Mouse (Mus musculus): Measurements from ENCODE around the gene Lamtor3. TPM values are rescaled to one million over a fixed set of nuclear protein-coding genes. Genes with fewer than 3 reads are reported as not detected.
"Not testable (repeated sequence)": the region's sequence is repeated elsewhere in the genome, so short reads cannot be mapped to it uniquely, and the experiment has no call there.

Lamtor3 gene
- polyA plus RNA-seq, 1 experiment, result 39.1 TPM

- H3K27me3 ChIP-seq (ENCODE audit: control insufficient read depth, insufficient read depth, insufficient read length), result no peaks in the 10 kb centered on the region
- no peaks in the 10 kb centered on the region for H3K79me2 ChIP-seq (ENCODE audit: control insufficient read depth, insufficient read depth)
- H3K4me3 ChIP-seq (ENCODE audit: insufficient read depth, poor library complexity, severe bottlenecking), result no peak overlapping the region
- no peaks in the 10 kb centered on the region for H3K36me3 ChIP-seq (ENCODE audit: control insufficient read depth, insufficient read depth)
- TF ChIP-seq MYOD1 (IDR thresholded peaks at IDR 0.05; ENCODE audit: control insufficient read depth, insufficient read length, low read depth), result no peak
- no peak for TF ChIP-seq MYOG (IDR thresholded peaks at IDR 0.05; ENCODE audit: control insufficient read depth, extremely low read depth, insufficient read length)
- TF ChIP-seq USF1 (IDR thresholded peaks at IDR 0.05; ENCODE audit: low read depth), result no peak
- no peak for TF ChIP-seq CTCF (IDR thresholded peaks at IDR 0.05; ENCODE audit: control insufficient read depth, insufficient read depth, insufficient read length)
- no peak for TF ChIP-seq FOSL1 (IDR thresholded peaks at IDR 0.05; ENCODE audit: insufficient read depth, low read length, poor library complexity, severe bottlenecking)
- no peak for TF ChIP-seq CEBPB (IDR thresholded peaks at IDR 0.05; ENCODE audit: low read depth)
- TF ChIP-seq MAX (IDR thresholded peaks at IDR 0.05), result no peak
- no peak overlapping the region for H3ac ChIP-seq (ENCODE audit: control insufficient read depth, insufficient read length, low read depth)
- H3K79me3 ChIP-seq (ENCODE audit: low read depth), result no peaks in the 10 kb centered on the region
Measured at GRCm38 (mm10) chr3:137942098-137942622, 23.9 kb downstream of the Lamtor3 start.

- H3K79me3 ChIP-seq (ENCODE audit: low read depth), result no peaks in the 10 kb centered on the region
- H3K4me3 ChIP-seq (ENCODE audit: insufficient read depth, poor library complexity, severe bottlenecking), result no peak overlapping the region
- no peaks in the 10 kb centered on the region for H3K27me3 ChIP-seq (ENCODE audit: control insufficient read depth, insufficient read depth, insufficient read length)
- no peaks in the 10 kb centered on the region for H3K36me3 ChIP-seq (ENCODE audit: control insufficient read depth, insufficient read depth)
- TF ChIP-seq FOSL1 (IDR thresholded peaks at IDR 0.05; ENCODE audit: insufficient read depth, low read length, poor library complexity, severe bottlenecking) (no peak), MYOG (IDR thresholded peaks at IDR 0.05; ENCODE audit: control insufficient read depth, extremely low read depth, insufficient read length) (no peak), MAX (IDR thresholded peaks at IDR 0.05) (no peak), CTCF (IDR thresholded peaks at IDR 0.05; ENCODE audit: control insufficient read depth, insufficient read depth, insufficient read length) (no peak), CEBPB (IDR thresholded peaks at IDR 0.05; ENCODE audit: low read depth) (no peak), USF1 (IDR thresholded peaks at IDR 0.05; ENCODE audit: low read depth) (no peak), MYOD1 (IDR thresholded peaks at IDR 0.05; ENCODE audit: control insufficient read depth, insufficient read length, low read depth) (no peak)
- H3ac ChIP-seq (ENCODE audit: control insufficient read depth, insufficient read length, low read depth), result no peak overlapping the region
- H3K79me2 ChIP-seq (ENCODE audit: control insufficient read depth, insufficient read depth), result no peaks in the 10 kb centered on the region
Measured at GRCm38 (mm10) chr3:137943737-137944154, 25.4 kb downstream of the Lamtor3 start.

- Histone ChIP-seq H3K36me3 (ENCODE audit: control insufficient read depth, insufficient read depth) (no peaks in the 10 kb centered on the region), H3ac (ENCODE audit: control insufficient read depth, insufficient read length, low read depth) (no peak overlapping the region), H3K27me3 (ENCODE audit: control insufficient read depth, insufficient read depth, insufficient read length) (no peaks in the 10 kb centered on the region), H3K4me3 (ENCODE audit: insufficient read depth, poor library complexity, severe bottlenecking) (no peak overlapping the region), H3K79me3 (ENCODE audit: low read depth) (no peaks in the 10 kb centered on the region), H3K79me2 (ENCODE audit: control insufficient read depth, insufficient read depth) (no peaks in the 10 kb centered on the region)
- TF ChIP-seq MYOG (IDR thresholded peaks at IDR 0.05; ENCODE audit: control insufficient read depth, extremely low read depth, insufficient read length) (no peak), CTCF (IDR thresholded peaks at IDR 0.05; ENCODE audit: control insufficient read depth, insufficient read depth, insufficient read length) (no peak), USF1 (IDR thresholded peaks at IDR 0.05; ENCODE audit: low read depth) (no peak), FOSL1 (IDR thresholded peaks at IDR 0.05; ENCODE audit: insufficient read depth, low read length, poor library complexity, severe bottlenecking) (no peak), MYOD1 (IDR thresholded peaks at IDR 0.05; ENCODE audit: control insufficient read depth, insufficient read length, low read depth) (no peak), CEBPB (IDR thresholded peaks at IDR 0.05; ENCODE audit: low read depth) (no peak)
Measured at GRCm38 (mm10) chr3:137946827-137947226, 28.5 kb downstream of the Lamtor3 start.

- no peaks in the 10 kb centered on the region for H3K36me3 ChIP-seq (ENCODE audit: control insufficient read depth, insufficient read depth)
- H3K4me3 ChIP-seq (ENCODE audit: insufficient read depth, poor library complexity, severe bottlenecking), result no peak overlapping the region
- H3K79me2 ChIP-seq (ENCODE audit: control insufficient read depth, insufficient read depth), result no peaks in the 10 kb centered on the region
- H3ac ChIP-seq (ENCODE audit: control insufficient read depth, insufficient read length, low read depth), result no peak overlapping the region
- no peaks in the 10 kb centered on the region for H3K27me3 ChIP-seq (ENCODE audit: control insufficient read depth, insufficient read depth, insufficient read length)
- H3K79me3 ChIP-seq (ENCODE audit: low read depth), result no peaks in the 10 kb centered on the region
- TF ChIP-seq MYOD1 (IDR thresholded peaks at IDR 0.05; ENCODE audit: control insufficient read depth, insufficient read length, low read depth) (no peak), USF1 (IDR thresholded peaks at IDR 0.05; ENCODE audit: low read depth) (no peak), CTCF (IDR thresholded peaks at IDR 0.05; ENCODE audit: control insufficient read depth, insufficient read depth, insufficient read length) (no peak), CEBPB (IDR thresholded peaks at IDR 0.05; ENCODE audit: low read depth) (no peak), FOSL1 (IDR thresholded peaks at IDR 0.05; ENCODE audit: insufficient read depth, low read length, poor library complexity, severe bottlenecking) (no peak), MYOG (IDR thresholded peaks at IDR 0.05; ENCODE audit: control insufficient read depth, extremely low read depth, insufficient read length) (no peak), MAX (IDR thresholded peaks at IDR 0.05) (no peak)
Measured at GRCm38 (mm10) chr3:137947525-137947924, 29.2 kb downstream of the Lamtor3 start.

- Histone ChIP-seq H3ac (ENCODE audit: control insufficient read depth, insufficient read length, low read depth) (no peak overlapping the region), H3K79me2 (ENCODE audit: control insufficient read depth, insufficient read depth) (no peaks in the 10 kb centered on the region), H3K79me3 (ENCODE audit: low read depth) (no peaks in the 10 kb centered on the region), H3K4me3 (ENCODE audit: insufficient read depth, poor library complexity, severe bottlenecking) (no peak overlapping the region), H3K27me3 (ENCODE audit: control insufficient read depth, insufficient read depth, insufficient read length) (no peaks in the 10 kb centered on the region), H3K36me3 (ENCODE audit: control insufficient read depth, insufficient read depth) (no peaks in the 10 kb centered on the region)
- TF ChIP-seq MYOG (IDR thresholded peaks at IDR 0.05; ENCODE audit: control insufficient read depth, extremely low read depth, insufficient read length) (no peak), MAX (IDR thresholded peaks at IDR 0.05) (no peak), MYOD1 (IDR thresholded peaks at IDR 0.05; ENCODE audit: control insufficient read depth, insufficient read length, low read depth) (no peak), USF1 (IDR thresholded peaks at IDR 0.05; ENCODE audit: low read depth) (no peak)
Measured at GRCm38 (mm10) chr3:137950191-137950885, 32.0 kb downstream of the Lamtor3 start.

GRCm38 (mm10) chr3:137951302-137951701 is 33.0 kb downstream of the Lamtor3 start:
- not testable (repeated sequence) for H3K79me3 ChIP-seq (ENCODE audit: low read depth); H3K79me2 ChIP-seq (ENCODE audit: control insufficient read depth, insufficient read depth); H3ac ChIP-seq (ENCODE audit: control insufficient read depth, insufficient read length, low read depth); H3K27me3 ChIP-seq (ENCODE audit: control insufficient read depth, insufficient read depth, insufficient read length); H3K36me3 ChIP-seq (ENCODE audit: control insufficient read depth, insufficient read depth); H3K4me3 ChIP-seq (ENCODE audit: insufficient read depth, poor library complexity, severe bottlenecking)

Data from C2C12 (cell line).